Mouse (Mus musculus) ES-Bruce4 (cell line): Measurements from ENCODE around the gene Brat1.

Experiments used
- CTCF ChIP-seq: IDR thresholded peaks from one replicate; pipeline ENCODE4 v1.8.1; 2011; ENCODE audit warnings: low read depth, low read length
- EP300 ChIP-seq: IDR thresholded peaks from 2 replicates; pipeline ENCODE4 v1.6.1; 2011; ENCODE audit warnings: low read depth, low read length; ENCODE audit not compliant: insufficient read depth

DNA sequence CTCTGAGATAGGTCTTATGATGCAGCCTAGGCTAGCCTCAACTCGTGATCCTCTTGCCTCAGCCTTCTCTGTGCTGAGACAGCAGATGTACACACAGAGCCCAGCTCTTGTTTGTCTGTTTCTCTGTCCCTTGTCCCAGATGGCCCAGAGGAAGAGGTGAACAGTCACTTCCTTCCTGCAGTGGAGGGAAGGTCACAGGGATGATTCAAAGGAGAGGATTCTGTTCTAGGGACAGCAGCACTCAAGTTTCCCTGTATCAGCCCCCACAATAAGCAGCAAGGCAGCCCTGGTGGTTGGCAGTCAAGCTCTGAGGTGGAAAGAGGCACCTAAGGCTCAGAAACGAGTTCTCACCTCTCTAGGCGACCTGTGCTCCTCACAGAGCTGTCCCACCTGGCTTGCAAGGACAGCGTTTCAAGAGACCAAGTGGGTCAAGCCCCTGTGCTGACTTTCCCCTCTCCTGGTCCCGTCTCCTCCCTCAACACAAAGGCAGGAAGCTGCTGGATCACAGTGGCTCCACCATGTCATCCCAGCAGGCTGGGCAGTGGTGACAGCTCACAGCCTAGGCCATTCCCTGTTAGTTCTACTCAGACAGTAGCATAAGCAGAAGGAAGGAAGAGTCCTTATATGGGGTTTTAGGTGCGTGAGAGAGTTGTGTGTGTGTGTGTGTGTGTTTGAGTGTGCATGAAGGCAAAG, 60.3 kb downstream of the Brat1 start:
- no peak for TF ChIP-seq CTCF
- no peak for TF ChIP-seq EP300
